Mouse (Mus musculus): ENCODE measurements around the gene Ckap5. TPM values are rescaled to one million over a fixed set of nuclear protein-coding genes. Genes with fewer than 3 reads are reported as not detected.

Ckap5 gene
- polyA plus RNA-seq, 1 experiment from 2014 or later, result 96.3 TPM

GRCm38 (mm10) chr2:91634841-91635240, 108.3 kb downstream of the Ckap5 start:
- no peak for TF ChIP-seq CTCF (IDR thresholded peaks at IDR 0.05; ENCODE audit: low read depth)

GRCm38 (mm10) chr2:91635486-91635885, 108.9 kb downstream of the Ckap5 start:
- Histone ChIP-seq H3K4me1 (ENCODE audit: insufficient read depth) (no peaks in the 10 kb centered on the region), H3K9me3 (ENCODE audit: low read depth, low read length) (no peaks in the 10 kb centered on the region), H3K27ac (ENCODE audit: low read depth) (no peak overlapping the region), H3K9ac (no peak overlapping the region), H3K36me3 (ENCODE audit: insufficient read depth) (no peaks in the 10 kb centered on the region), H3K27me3 (ENCODE audit: insufficient read depth, low read length) (no peaks in the 10 kb centered on the region), H3K4me2 (no peak overlapping the region), H3K4me3 (ENCODE audit: low read depth, low read length) (no peak overlapping the region)
- ATAC-seq (ENCODE audit: insufficient read depth), result no peak
- no peak for DNase-seq
- TF ChIP-seq CTCF (IDR thresholded peaks at IDR 0.05; ENCODE audit: low read depth), result no peak
- 79% methylated on average over 11 of the region's 11 CpGs for WGBS

More at GRCm38 (mm10) chr2:91634841-91635240, 108.3 kb downstream of the Ckap5 start:
- Histone ChIP-seq H3K27me3 (ENCODE audit: insufficient read depth, low read length) (no peaks in the 10 kb centered on the region), H3K9me3 (ENCODE audit: low read depth, low read length) (no peaks in the 10 kb centered on the region), H3K27ac (ENCODE audit: low read depth) (no peak overlapping the region), H3K9ac (no peak overlapping the region), H3K4me3 (ENCODE audit: low read depth, low read length) (no peak overlapping the region), H3K36me3 (ENCODE audit: insufficient read depth) (no peaks in the 10 kb centered on the region), H3K4me1 (ENCODE audit: insufficient read depth) (no peaks in the 10 kb centered on the region), H3K4me2 (no peak overlapping the region)
- no peak for DNase-seq
- 67% methylated on average over 9 of the region's 9 CpGs for WGBS
- no peak for ATAC-seq (ENCODE audit: insufficient read depth)

DNA sequence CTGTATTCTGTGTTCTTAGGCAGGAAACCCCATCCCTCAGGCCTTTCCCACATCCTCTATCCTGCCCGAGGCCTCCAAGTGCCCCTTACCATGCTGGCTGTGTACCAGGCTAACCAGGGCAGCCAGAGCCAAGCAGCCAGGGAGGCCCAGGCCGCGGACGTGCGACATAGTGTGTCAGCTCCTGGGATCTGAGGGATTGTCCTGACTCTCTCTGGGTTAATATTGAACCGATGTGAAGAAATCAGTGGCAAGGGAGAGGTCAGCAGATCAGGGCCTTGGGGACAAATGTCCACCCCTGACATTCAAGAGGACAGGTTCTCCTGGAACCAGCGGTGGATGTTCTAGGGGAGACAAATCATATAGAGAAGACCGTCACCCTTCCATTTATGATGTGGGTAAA, 109.7 kb downstream of the Ckap5 start, which contains the start of gene F2:
Gene F2 (minus strand): TSS at position 186 of the 400 bp plus-strand sequence.
- H3K4me1 ChIP-seq (ENCODE audit: insufficient read depth), result no peaks in the 10 kb centered on the region
- H3K27ac ChIP-seq (ENCODE audit: low read depth), result no peak within 1 kb of the TSS
- WGBS, result 76% methylated on average over 8 of the region's 8 CpGs
- DNase-seq (no peak), ATAC-seq (ENCODE audit: insufficient read depth) (no peak)
- H3K36me3 ChIP-seq (ENCODE audit: insufficient read depth), result no peaks in the 10 kb centered on the region
- no peaks in the 10 kb centered on the region for H3K9me3 ChIP-seq (ENCODE audit: low read depth, low read length)
- TF ChIP-seq CTCF (IDR thresholded peaks at IDR 0.05; ENCODE audit: low read depth), result no peak
- H3K4me2 ChIP-seq, result no peak within 1 kb of the TSS
- no peaks in the 10 kb centered on the region for H3K27me3 ChIP-seq (ENCODE audit: insufficient read depth, low read length)
- H3K9ac ChIP-seq, result no peak within 1 kb of the TSS
- H3K4me3 ChIP-seq (ENCODE audit: low read depth, low read length), result no peak within 1 kb of the TSS

DNA sequence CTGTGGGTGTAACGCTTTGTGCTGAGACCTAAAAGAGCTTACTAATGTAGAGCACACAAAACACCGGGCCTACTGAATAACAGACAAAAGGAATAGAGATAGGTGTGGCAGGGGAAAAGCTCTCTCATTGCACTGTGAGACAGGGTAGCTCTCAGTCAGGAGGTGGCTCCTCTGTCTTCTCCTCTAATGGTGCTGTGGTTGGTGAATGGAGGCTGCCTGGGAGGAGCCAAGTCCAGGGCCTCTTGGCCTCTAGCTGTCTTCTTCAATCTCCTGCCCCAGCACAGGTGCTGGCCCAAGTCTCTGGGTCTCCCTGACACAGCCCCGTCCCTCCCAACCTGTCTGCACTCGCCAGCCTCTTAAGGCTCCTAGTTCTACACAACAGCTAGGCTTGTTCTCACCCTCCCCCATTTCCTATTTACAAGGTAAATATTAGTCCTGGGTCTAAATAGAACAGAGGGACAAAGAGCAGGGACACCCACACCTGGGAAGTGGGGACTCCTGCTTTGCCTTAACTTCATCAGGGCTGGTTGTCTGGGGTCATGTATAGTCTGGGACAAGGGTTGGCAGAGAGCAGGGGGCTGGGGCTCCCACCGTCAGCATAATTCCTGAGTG, 110.3 kb downstream of the Ckap5 start:
- TF ChIP-seq CTCF (IDR thresholded peaks at IDR 0.05; ENCODE audit: low read depth), result no peak

DNA sequence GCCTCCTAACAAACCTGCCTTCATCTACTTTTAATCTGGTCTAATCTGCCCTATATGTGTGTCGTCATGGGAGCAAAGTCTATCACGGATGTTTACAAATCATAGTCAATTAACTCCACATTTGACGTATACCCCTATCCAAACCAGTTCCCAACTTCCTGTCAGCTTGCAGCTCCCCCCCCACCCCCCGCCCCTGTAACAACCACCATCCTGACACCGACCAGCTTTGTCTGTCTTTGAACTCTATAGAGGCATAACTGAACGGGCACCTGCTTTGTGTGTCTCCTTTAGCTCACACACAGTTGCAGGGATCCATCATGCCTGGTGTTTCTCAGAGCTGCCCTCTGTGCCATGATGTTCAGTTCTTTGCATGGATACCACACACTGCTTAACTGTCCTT, 112.4 kb downstream of the Ckap5 start:
- ATAC-seq (ENCODE audit: insufficient read depth), result no peak
- 53% methylated on average over 6 of the region's 6 CpGs for WGBS
- no peak for TF ChIP-seq CTCF (IDR thresholded peaks at IDR 0.05; ENCODE audit: low read depth)
- Histone ChIP-seq H3K4me1 (ENCODE audit: insufficient read depth) (no peaks in the 10 kb centered on the region), H3K27ac (ENCODE audit: low read depth) (no peak overlapping the region), H3K9ac (no peak overlapping the region), H3K9me3 (ENCODE audit: low read depth, low read length) (no peaks in the 10 kb centered on the region), H3K4me2 (no peak overlapping the region), H3K36me3 (ENCODE audit: insufficient read depth) (peaks cover 17% of the 10 kb centered on the region), H3K27me3 (ENCODE audit: insufficient read depth, low read length) (no peaks in the 10 kb centered on the region), H3K4me3 (ENCODE audit: low read depth, low read length) (no peak overlapping the region)
- no peak for DNase-seq

More for the DNA sequence above, 110.3 kb downstream of the Ckap5 start:
- H3K27ac ChIP-seq (ENCODE audit: low read depth), result no peak overlapping the region
- H3K9ac ChIP-seq, result no peak overlapping the region
- H3K9me3 ChIP-seq (ENCODE audit: low read depth, low read length), result no peaks in the 10 kb centered on the region
- H3K36me3 ChIP-seq (ENCODE audit: insufficient read depth), result no peaks in the 10 kb centered on the region
- WGBS, result 62% methylated on average over 5 of the region's 5 CpGs
- no peak overlapping the region for H3K4me3 ChIP-seq (ENCODE audit: low read depth, low read length)
- H3K4me1 ChIP-seq (ENCODE audit: insufficient read depth), result no peaks in the 10 kb centered on the region
- no peaks in the 10 kb centered on the region for H3K27me3 ChIP-seq (ENCODE audit: insufficient read depth, low read length)
- peak; percentile 62 for ATAC-seq (ENCODE audit: insufficient read depth)
- H3K4me2 ChIP-seq, result no peak overlapping the region
- no peak for DNase-seq

DNA sequence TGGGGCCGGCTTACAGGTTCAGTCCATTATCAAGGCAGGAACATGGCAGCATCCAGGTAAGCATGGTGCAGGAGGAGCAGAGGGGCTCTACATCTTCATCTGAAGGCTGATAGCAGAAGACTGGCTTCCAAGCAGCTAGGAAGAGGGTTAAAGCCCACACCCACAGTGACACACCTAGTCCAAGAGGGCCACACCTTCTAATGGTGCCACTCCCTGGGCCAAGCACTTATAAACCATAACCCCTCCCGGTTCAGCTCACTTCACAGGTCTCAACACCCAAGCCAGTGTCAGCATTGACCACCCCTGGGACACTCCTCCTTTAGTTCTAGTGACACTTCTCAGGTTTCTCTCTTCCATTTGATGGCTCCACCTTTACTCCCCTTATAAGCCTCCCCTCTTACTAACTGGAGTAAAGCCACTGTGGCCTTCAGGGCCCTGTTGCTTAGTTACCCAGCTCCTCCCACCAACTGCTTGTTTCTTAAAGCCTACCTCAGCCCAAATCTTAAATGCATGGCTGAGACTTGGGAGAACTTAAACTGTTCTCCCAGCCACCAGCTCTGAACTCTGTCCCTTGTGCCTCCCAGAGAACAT, 116.4 kb downstream of the Ckap5 start:
- H3K9ac ChIP-seq, result no peak overlapping the region
- H3K4me3 ChIP-seq (ENCODE audit: low read depth, low read length), result no peak overlapping the region
- H3K27ac ChIP-seq (ENCODE audit: low read depth), result no peak overlapping the region
- no peak for TF ChIP-seq CTCF (IDR thresholded peaks at IDR 0.05; ENCODE audit: low read depth)
- peaks cover 57% of the 10 kb centered on the region for H3K36me3 ChIP-seq (ENCODE audit: insufficient read depth)
- 82% methylated on average over 2 of the region's 2 CpGs for WGBS
- no peaks in the 10 kb centered on the region for H3K4me1 ChIP-seq (ENCODE audit: insufficient read depth)
- DNase-seq (no peak), ATAC-seq (ENCODE audit: insufficient read depth) (no peak)
- H3K4me2 ChIP-seq, result no peak overlapping the region
- H3K27me3 ChIP-seq (ENCODE audit: insufficient read depth, low read length), result no peaks in the 10 kb centered on the region
- H3K9me3 ChIP-seq (ENCODE audit: low read depth, low read length), result no peaks in the 10 kb centered on the region

- Histone ChIP-seq H3K9ac (no peak overlapping the region), H3K36me3 (ENCODE audit: insufficient read depth) (peaks cover 58% of the 10 kb centered on the region), H3K4me3 (ENCODE audit: low read depth, low read length) (no peak overlapping the region), H3K27ac (ENCODE audit: low read depth) (no peak overlapping the region), H3K27me3 (ENCODE audit: insufficient read depth, low read length) (no peaks in the 10 kb centered on the region), H3K4me2 (no peak overlapping the region), H3K9me3 (ENCODE audit: low read depth, low read length) (no peaks in the 10 kb centered on the region), H3K4me1 (ENCODE audit: insufficient read depth) (peaks cover 4% of the 10 kb centered on the region; the same call in 1 of the 2 replicates)
- 87% methylated on average over 11 of the region's 11 CpGs for WGBS
- TF ChIP-seq CTCF (IDR thresholded peaks at IDR 0.05; ENCODE audit: low read depth), result no peak
- no peak for ATAC-seq (ENCODE audit: insufficient read depth)
- DNase-seq, result no peak
Measured at GRCm38 (mm10) chr2:91644021-91644420, 117.5 kb downstream of the Ckap5 start.

Measured in lung, embryonic 14.5 days (tissue).